Mouse (Mus musculus) megakaryocyte-erythroid progenitor cell, adult 5-6 weeks (primary cell): ENCODE data around the gene Gm20855. TPM values are rescaled to one million over a fixed set of nuclear protein-coding genes. Genes with fewer than 3 reads are reported as not detected.
"Not testable (repeated sequence)": the region's sequence is repeated elsewhere in the genome, so short reads cannot be mapped to it uniquely, and the experiment has no call there.

ENCODE experiments used
- ATAC-seq: replicated peaks from 2 replicates; pipeline ENCODE4 v1.8.0; 2016; ENCODE audit warnings: mild to moderate bottlenecking, inconsistent platforms; ENCODE audit not compliant: severe bottlenecking, poor library complexity, low FRiP score, low TSS enrichment
- total RNA-seq, 2 experiments: library from RNA; stranded (forward) in 1 of 2; stranded (reverse) in 1 of 2; fragments of 200-1000, 215-1000 nt in 1 of 2; fragments of >200 nt in 1 of 2; fragmentation: Nextera tagmentation in 1 of 2; gene quantifications; 2 replicates each; pipeline ENCODE4 v1.2.3; 2014 to 2017

Gm20855 gene
- total RNA-seq (2014; fragmentation: Nextera tagmentation) = not detected in 2 replicates
- not detected in 2 replicates for total RNA-seq (2017)

- not testable (repeated sequence) for ATAC-seq
Observed at GRCm38 (mm10) chrY:35131733-35132132, at the start of gene Gm20855. Gm20855 (minus strand) TSS chrY:35131833.
